Mouse (Mus musculus) midbrain, embryonic 13.5 days (tissue): Measurements from ENCODE around the gene Chrnb4. TPM values are rescaled to one million over a fixed set of nuclear protein-coding genes. Genes with fewer than 3 reads are reported as not detected.
A peak's percentile ranks its signal among the peaks of the same experiment; 100 is the strongest.

ENCODE experiments used
- ATAC-seq: fragments of 200-750 bp; cut with Nextera tagmentation; 2 replicates; pipeline ENCODE4 v1.8.0; 2017; ENCODE audit warnings: mild to moderate bottlenecking, moderate TSS enrichment, moderate library complexity
- H3K27ac ChIP-seq: fragments of 300-500 bp; sonication (generic); 2 replicates; pipeline ENCODE4 v1.5.1; 2015; ENCODE audit warnings: inconsistent platforms, mild to moderate bottlenecking, moderate library complexity
- H3K27me3 ChIP-seq: fragments of 300-500 bp; sonication (generic); 2 replicates; pipeline ENCODE4 v1.6.1; 2015; ENCODE audit warnings: mild to moderate bottlenecking, inconsistent platforms
- H3K36me3 ChIP-seq: fragments of 300-500 bp; sonication (generic); 2 replicates; pipeline ENCODE4 v1.6.1; 2015; ENCODE audit warnings: mild to moderate bottlenecking, inconsistent platforms
- H3K4me1 ChIP-seq: fragments of 300-500 bp; sonication (generic); replicated peaks from 2 replicates; pipeline ENCODE4 v1.6.1; 2015; ENCODE audit warnings: inconsistent platforms
- H3K4me2 ChIP-seq: fragments of 300-500 bp; sonication (generic); replicated peaks from 2 replicates; pipeline ENCODE4 v1.6.1; 2015; ENCODE audit warnings: moderate library complexity, mild to moderate bottlenecking, inconsistent platforms
- H3K4me3 ChIP-seq: fragments of 300-500 bp; sonication (generic); replicated peaks from 2 replicates; pipeline ENCODE4 v1.5.1; 2015; ENCODE audit warnings: mild to moderate bottlenecking, inconsistent platforms
- H3K9ac ChIP-seq: fragments of 300-500 bp; sonication (generic); replicated peaks from 2 replicates; pipeline ENCODE4 v1.6.1; 2015; ENCODE audit warnings: mild to moderate bottlenecking, inconsistent platforms
- H3K9me3 ChIP-seq: fragments of 300-500 bp; sonication (generic); 2 replicates; pipeline ENCODE4 v1.6.1; 2016; ENCODE audit warnings: mild to moderate bottlenecking, inconsistent platforms
- WGBS: fragments of 180-500 bp; shearing (Covaris S2); methylation state at CpG from one replicate; pipeline ENCODE4 v1.1.7; 2015; 5-methylcytosine and 5-hydroxymethylcytosine counted together
- polyA plus RNA-seq: library from polyadenylated mRNA; unstranded; fragments of >200 nt; fragmentation: Nextera tagmentation; extraction: Ambion mirVana; gene quantifications from 2 replicates; pipeline ENCODE4 v1.2.1, GENCODE M21; 2015

Gene Chrnb4
- polyA plus RNA-seq, 1 experiment from 2014 or later: 0.89 TPM

DNA sequence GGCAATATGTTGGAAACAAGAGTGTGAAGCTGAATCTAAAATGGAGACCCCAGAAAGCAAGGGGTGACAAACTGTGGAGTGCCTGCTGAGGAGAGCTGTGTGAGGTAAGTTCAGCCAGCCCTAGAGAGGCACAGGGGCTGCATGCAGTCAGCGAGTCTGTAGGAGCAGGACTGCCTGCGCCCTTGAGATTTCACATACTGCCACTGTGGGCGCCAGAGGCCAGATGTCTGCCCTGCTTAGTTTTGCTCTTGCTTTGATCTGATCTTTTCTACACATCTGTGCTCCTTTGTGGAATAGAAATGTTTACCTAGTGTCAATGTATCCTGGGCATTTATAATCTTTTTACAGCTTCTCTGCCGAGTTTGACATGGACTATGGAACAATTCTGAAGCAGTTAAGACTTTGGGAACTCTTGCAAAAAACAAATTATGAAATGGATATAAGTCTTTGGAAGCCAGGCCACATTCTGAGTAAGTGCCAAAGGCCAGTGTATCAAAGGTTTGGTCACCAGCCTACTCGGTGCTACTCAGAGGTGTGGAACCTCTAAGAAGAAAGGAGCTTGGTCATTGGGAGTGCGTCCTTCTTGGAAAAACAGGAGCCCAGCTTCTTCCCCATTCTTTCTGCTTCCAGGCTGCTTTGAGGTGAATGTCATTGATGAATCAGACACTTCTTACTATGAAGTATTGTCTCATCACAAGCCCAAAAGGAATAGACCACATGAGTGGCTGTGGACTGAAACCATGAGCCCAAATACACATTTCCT is 37.8 kb downstream of the Chrnb4 start:
- Histone ChIP-seq H3K9me3 (no peaks in the 10 kb centered on the region), H3K4me1 (no peaks in the 10 kb centered on the region), H3K36me3 (peaks cover 12% of the 10 kb centered on the region), H3K4me3 (no peak overlapping the region), H3K4me2 (no peak overlapping the region), H3K27me3 (no peaks in the 10 kb centered on the region), H3K27ac (no peak overlapping the region), H3K9ac (no peak overlapping the region)
- ATAC-seq: no peak
- 57% methylated on average over 6 of the region's 6 CpGs for WGBS

DNA sequence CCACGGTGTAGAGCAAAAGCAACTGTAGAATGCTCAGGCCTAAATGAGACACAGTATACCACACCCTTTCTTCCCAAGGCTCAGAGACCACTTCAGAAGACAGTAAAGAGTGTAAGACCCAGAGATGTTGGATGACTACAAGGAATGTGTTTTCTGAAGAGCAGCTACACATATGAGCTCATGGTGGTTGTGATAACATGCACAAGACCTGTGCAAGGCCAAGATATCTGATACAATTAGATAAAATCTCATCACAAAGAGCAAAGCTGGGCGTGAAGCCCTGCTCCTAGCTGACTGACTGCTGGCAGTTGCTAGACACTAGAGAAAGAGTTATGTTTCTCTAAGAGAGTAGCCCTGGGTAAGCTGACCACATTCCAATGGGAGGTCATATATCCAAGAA is 38.9 kb downstream of the Chrnb4 start:
- WGBS: 91% methylated on average over 2 of the region's 2 CpGs
- no peak overlapping the region for H3K9ac ChIP-seq

DNA sequence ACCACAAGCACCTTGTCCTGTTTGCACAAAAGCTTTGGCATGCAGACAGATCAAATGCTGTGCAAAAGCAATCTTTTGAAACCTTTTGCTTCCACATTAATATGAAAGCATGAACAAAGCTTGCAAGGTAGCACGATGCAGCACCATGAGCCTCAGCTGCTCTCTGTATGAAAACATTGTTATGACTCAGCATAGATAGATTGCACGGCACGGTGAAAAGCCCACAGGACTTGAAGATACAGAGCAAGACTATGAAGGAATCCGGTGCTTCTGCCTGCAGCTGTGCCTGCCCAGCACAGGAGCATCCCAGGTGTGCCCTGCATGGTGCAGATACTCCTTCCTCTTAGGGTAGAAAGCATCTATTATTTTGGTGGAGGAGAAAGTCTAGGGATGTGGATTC is 45.0 kb downstream of the Chrnb4 start:
- Histone ChIP-seq H3K27ac (no peak overlapping the region), H3K9me3 (no peaks in the 10 kb centered on the region), H3K9ac (no peak overlapping the region), H3K36me3 (no peaks in the 10 kb centered on the region), H3K4me1 (no peaks in the 10 kb centered on the region), H3K27me3 (no peaks in the 10 kb centered on the region), H3K4me2 (no peak overlapping the region), H3K4me3 (no peak overlapping the region)
- ATAC-seq: no peak
- 70% methylated on average over 4 of the region's 4 CpGs for WGBS

More for the DNA sequence above, 38.9 kb downstream of the Chrnb4 start:
- Histone ChIP-seq H3K4me2 (no peak overlapping the region), H3K4me3 (no peak overlapping the region), H3K27ac (no peak overlapping the region), H3K4me1 (no peaks in the 10 kb centered on the region), H3K9me3 (no peaks in the 10 kb centered on the region), H3K36me3 (peaks cover 3% of the 10 kb centered on the region), H3K27me3 (no peaks in the 10 kb centered on the region)
- no peak for ATAC-seq

DNA sequence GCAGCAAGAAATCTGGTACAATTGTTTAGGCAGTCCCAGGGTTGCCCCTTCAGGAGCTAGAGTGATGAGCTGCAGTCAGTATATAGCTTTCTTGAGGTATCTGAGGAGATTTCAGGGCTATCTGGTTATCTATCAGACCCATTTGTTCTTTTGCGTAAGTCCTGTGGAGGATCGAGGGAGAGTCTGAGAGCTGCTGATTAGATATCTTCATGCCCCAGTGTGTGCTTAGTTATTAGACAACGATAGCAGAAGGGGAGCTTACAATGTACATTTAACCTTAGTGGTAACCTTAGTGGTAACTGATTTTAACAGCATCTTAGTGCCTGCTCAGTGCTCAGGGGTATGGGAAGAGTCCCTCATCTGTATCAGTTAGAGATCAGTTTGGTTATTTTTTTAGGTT is 52.9 kb downstream of the Chrnb4 start:
- no peak overlapping the region for H3K9ac ChIP-seq
- H3K4me3 ChIP-seq: no peak overlapping the region
- H3K4me1 ChIP-seq: no peaks in the 10 kb centered on the region
- no peak overlapping the region for H3K27ac ChIP-seq
- H3K9me3 ChIP-seq: no peaks in the 10 kb centered on the region
- H3K27me3 ChIP-seq: no peaks in the 10 kb centered on the region
- 90% methylated on average over 3 of the region's 3 CpGs for WGBS
- no peaks in the 10 kb centered on the region for H3K36me3 ChIP-seq
- no peak overlapping the region for H3K4me2 ChIP-seq
- ATAC-seq: no peak

DNA sequence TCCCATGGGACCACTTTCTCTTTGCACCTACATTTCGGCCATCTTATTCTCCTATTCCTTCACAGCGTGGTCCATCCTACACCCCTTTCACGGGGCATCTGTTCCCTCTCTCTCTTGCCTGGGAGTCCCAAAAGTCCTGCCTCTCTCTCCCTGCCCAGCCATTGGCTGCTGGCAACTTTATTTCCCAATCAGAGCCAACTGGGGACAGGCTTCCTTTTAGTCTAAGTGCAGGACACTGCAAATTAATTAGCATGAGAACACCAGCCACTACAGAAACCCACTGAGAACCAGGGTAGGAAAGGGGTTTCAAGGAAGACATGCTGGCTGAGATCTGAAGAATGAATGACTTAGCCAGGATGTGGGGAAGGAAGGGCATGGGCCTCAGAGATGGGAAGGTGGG is 54.2 kb downstream of the Chrnb4 start:
- Histone ChIP-seq H3K27me3 (0 out of 2 replicates have a peak, but pooled peaks cover 3% of the 10 kb centered on the region), H3K27ac (no peak overlapping the region), H3K4me2 (no peak overlapping the region), H3K9me3 (no peaks in the 10 kb centered on the region), H3K4me3 (no peak overlapping the region), H3K4me1 (no peaks in the 10 kb centered on the region), H3K9ac (no peak overlapping the region), H3K36me3 (no peaks in the 10 kb centered on the region)
- WGBS: 35% methylated on average over 3 of the region's 3 CpGs
- no peak for ATAC-seq

DNA sequence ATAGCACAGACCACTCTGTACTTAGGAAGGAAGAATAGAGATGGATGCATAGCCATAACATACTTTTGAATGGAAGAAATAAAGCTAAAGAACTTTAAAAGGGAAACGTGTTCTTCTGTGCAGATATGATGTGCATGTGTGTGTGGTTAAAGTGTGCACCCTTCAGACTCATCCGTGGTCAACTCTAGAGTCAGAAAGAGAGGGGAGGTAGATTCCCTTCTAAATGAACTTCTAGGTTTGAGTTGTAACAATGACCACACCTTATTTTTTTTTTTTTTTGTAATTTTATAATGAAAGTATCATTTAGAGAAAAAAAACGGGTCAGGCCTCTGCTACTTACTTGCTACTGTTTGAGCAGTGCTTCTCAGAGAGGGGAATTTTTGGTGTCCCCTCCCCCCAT is 58.2 kb downstream of the Chrnb4 start:
- 78% methylated on average over 3 of the region's 3 CpGs for WGBS

DNA sequence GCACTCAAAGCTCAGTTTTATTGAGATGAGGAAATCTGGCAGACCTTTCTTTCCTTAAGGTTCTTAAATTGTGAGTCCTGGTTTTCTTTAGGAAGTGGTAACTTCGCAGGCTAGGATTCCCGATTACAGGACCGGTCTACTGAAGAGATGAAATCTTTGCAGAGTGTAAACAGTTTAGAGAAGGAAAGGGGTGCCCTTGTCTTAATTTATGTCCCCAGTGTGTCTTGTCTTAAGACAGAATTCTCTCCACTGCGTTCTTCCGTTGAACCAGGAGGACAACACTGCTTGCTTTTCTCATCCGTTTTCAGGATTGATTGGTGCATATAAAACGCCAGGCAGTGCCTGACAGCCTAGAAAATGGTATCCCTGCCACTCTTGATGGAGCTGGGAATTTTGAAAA is 66.2 kb downstream of the Chrnb4 start:
- H3K36me3 ChIP-seq: no peaks in the 10 kb centered on the region
- H3K4me2 ChIP-seq: peak overlapping the region; percentile 81
- peaks cover 29% of the 10 kb centered on the region for H3K4me1 ChIP-seq
- no peaks in the 10 kb centered on the region for H3K9me3 ChIP-seq
- H3K27ac ChIP-seq: no peak overlapping the region
- whole genome bisulfite sequencing: 8% methylated on average over 7 of the region's 7 CpGs
- no peak for ATAC-seq
- peak overlapping the region; percentile 61 for H3K4me3 ChIP-seq
- peaks cover 64% of the 10 kb centered on the region for H3K27me3 ChIP-seq
- peak overlapping the region; percentile 65; the same call in 1 of the 2 replicates for H3K9ac ChIP-seq

More for the DNA sequence above, 58.2 kb downstream of the Chrnb4 start:
- H3K27me3 ChIP-seq: peaks cover 8% of the 10 kb centered on the region
- H3K4me3 ChIP-seq: no peak overlapping the region
- no peak for ATAC-seq
- H3K9me3 ChIP-seq: no peaks in the 10 kb centered on the region
- H3K4me1 ChIP-seq: no peaks in the 10 kb centered on the region
- no peak overlapping the region for H3K4me2 ChIP-seq
- H3K9ac ChIP-seq: no peak overlapping the region
- H3K36me3 ChIP-seq: no peaks in the 10 kb centered on the region
- H3K27ac ChIP-seq: no peak overlapping the region

DNA sequence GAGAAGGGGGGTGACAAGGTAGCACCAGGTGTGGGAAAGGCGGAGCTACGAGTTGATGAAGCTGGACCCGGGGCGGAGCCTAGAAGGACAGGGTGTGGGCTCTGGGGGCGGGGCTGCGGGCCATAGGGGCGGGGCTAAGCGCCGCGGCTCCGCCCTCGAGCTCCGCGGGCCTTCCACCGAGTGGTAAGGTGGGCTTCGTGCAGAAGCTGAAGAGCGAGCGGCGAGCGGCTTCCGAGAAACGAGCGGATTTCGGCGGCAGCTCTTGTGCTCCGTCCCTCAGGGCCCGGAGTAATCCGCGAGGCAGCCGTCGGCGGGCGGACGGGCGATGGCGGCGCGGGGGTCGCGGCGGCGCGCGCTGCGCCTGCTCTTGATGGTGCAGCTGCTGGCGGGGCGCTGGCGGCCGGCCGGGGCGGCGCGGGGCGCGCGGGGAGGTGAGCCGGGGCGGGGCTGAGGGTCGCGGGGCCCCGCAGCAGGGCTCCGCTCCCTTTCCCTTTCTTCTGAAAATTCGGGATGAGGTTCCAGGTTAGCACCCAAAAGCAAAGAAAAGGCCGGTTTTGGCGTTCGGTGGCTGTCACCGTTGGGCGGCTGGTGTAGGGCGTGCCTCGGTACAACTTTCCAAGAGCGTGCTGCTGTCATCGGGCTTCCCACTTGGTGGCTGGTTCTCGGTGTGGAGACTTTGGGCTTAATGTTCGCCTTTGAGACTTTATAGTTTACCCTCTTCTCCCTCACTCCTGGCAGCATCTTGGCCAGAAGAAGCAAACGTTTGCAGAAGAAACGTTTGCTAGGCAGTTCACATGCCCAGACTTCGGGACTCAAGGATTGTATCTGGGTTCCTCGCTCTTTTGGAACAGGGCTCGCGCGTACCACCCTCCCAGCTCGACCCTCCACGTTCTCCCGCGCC is 67.0 kb downstream of the Chrnb4 start:
- whole genome bisulfite sequencing: 1% methylated on average over 82 of the region's 85 CpGs
- Histone ChIP-seq H3K9me3 (no peaks in the 10 kb centered on the region), H3K27ac (no peak overlapping the region), H3K4me3 (peak overlapping the region; percentile 61), H3K27me3 (peaks cover 73% of the 10 kb centered on the region), H3K36me3 (no peaks in the 10 kb centered on the region), H3K4me1 (peaks cover 29% of the 10 kb centered on the region), H3K4me2 (peak overlapping the region; percentile 81), H3K9ac (peak overlapping the region; percentile 65)
- ATAC-seq: peak; percentile 85

DNA sequence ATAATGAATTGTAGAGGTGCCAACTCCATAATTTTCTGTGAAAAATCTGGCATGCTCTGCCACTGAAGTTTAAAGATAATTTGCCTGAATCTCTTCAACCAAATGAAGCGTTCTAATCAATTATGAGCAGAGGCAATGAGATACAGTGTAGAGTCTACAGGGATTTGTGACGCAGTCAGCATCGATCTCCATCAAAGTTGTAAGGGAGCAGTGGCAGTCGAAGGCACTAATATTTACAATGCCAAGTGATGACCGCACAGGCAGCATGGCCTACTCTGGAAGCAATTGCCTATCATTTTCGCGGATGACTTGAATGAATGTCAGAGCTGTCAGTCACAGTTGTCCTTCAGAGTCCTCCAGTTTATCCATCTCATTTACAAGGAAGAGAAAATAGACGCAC is 67.9 kb downstream of the Chrnb4 start, which contains the start of gene Chrna5:
Gene Chrna5 (plus strand): TSS at position 207 of the 400 bp plus-strand sequence.
- Histone ChIP-seq H3K4me1 (peaks cover 29% of the 10 kb centered on the region), H3K27ac (no peak within 1 kb of the TSS), H3K4me3 (peak within 1 kb of the TSS; percentile 61), H3K4me2 (peak within 1 kb of the TSS; percentile 81), H3K27me3 (peaks cover 76% of the 10 kb centered on the region), H3K9me3 (no peaks in the 10 kb centered on the region), H3K9ac (peak within 1 kb of the TSS; percentile 65), H3K36me3 (no peaks in the 10 kb centered on the region)
- 34% methylated on average over 8 of the region's 8 CpGs for WGBS
- ATAC-seq: peak; percentile 79

Other genes starting within 250 kb of the Chrnb4 start
- gene Ireb2, start 185.0 kb downstream of the Chrnb4 start, polyA plus RNA-seq: 49.5 and 53.1 TPM in 2 replicates
- gene Hykk, start 131.5 kb downstream of the Chrnb4 start, polyA plus RNA-seq: 2.9 and 3.0 TPM in 2 replicates
- 272 and 282 TPM in 2 replicates for gene Psma4, start 98.0 kb downstream of the Chrnb4 start, polyA plus RNA-seq
- 1.1 and 1.2 TPM in 2 replicates for gene AY074887, start 97.8 kb downstream of the Chrnb4 start, polyA plus RNA-seq
- gene Chrna5, start 67.9 kb downstream of the Chrnb4 start, polyA plus RNA-seq: 2.9 and 4.0 TPM in 2 replicates
- 10.6 and 11.5 TPM in 2 replicates for gene Chrna3, start 22.2 kb downstream of the Chrnb4 start, polyA plus RNA-seq
- gene Ube2q2, start 100.1 kb upstream of the Chrnb4 start, polyA plus RNA-seq: 32.2 and 38.7 TPM in 2 replicates
- gene Fbxo22, start 160.1 kb upstream of the Chrnb4 start, polyA plus RNA-seq: 87.8 and 89.2 TPM in 2 replicates